Mouse (Mus musculus) fibroblast of lung, adult 2 months (primary cell): ENCODE data around the gene Olfr1124.
"Not testable (repeated sequence)": the region's sequence is repeated elsewhere in the genome, so short reads cannot be mapped to it uniquely, and the experiment has no call there.

Experiments
- DNase-seq: peaks from one replicate; pipeline ENCODE4 v3.0.0-alpha.2; 2011; ENCODE audit warnings: low read depth

Olfr1124 gene

GRCm38 (mm10) chr2:87429975-87430374 lies at the start of gene Olfr1124:
Gene Olfr1124, plus strand, starts transcription at chr2:87430275.
- no peak for DNase-seq

GRCm38 (mm10) chr2:87383935-87384334 lies 46.1 kb upstream of the Olfr1124 start:
- DNase-seq, result no peak

GRCm38 (mm10) chr2:87385549-87385948 lies 44.5 kb upstream of the Olfr1124 start, which contains the start of gene Olfr1122:
Gene Olfr1122, plus strand, starts transcription at chr2:87385849.
- DNase-seq, result no peak

- DNase-seq, result not testable (repeated sequence)
Measured at GRCm38 (mm10) chr2:87393605-87394004, 36.5 kb upstream of the Olfr1124 start.

- DNase-seq, result not testable (repeated sequence)
Measured at GRCm38 (mm10) chr2:87394686-87395085, 35.4 kb upstream of the Olfr1124 start.

GRCm38 (mm10) chr2:87416335-87416734 lies 13.7 kb upstream of the Olfr1124 start, which contains the start of gene Olfr1123:
Gene Olfr1123, plus strand, starts transcription at chr2:87416635.
- no peak for DNase-seq

GRCm38 (mm10) chr2:87437731-87438130 lies 7.7 kb downstream of the Olfr1124 start:
- no peak for DNase-seq

- no peak for DNase-seq
Measured at GRCm38 (mm10) chr2:87453662-87454061, 23.6 kb downstream of the Olfr1124 start, which contains the start of gene Olfr1126. Gene Olfr1126, plus strand, starts transcription at chr2:87453962.

- no peak for DNase-seq
Measured at GRCm38 (mm10) chr2:87461769-87462168, 31.7 kb downstream of the Olfr1124 start.

- no peak for DNase-seq
Measured at GRCm38 (mm10) chr2:87480207-87480606, 50.1 kb downstream of the Olfr1124 start.

- DNase-seq, result no peak
Measured at GRCm38 (mm10) chr2:87481158-87481557, 51.1 kb downstream of the Olfr1124 start.

- no peak for DNase-seq
Measured at GRCm38 (mm10) chr2:87482276-87482675, 52.2 kb downstream of the Olfr1124 start.
